Mouse (Mus musculus) lung, postnatal 0 days (tissue): ENCODE results near the gene B430306N03Rik.

Source experiments
- CTCF ChIP-seq: IDR thresholded peaks from 2 replicates; pipeline ENCODE4 v1.5.1; 2016; ENCODE audit warnings: antibody characterized with exemption, mild to moderate bottlenecking
- EP300 ChIP-seq: IDR thresholded peaks from 2 replicates; pipeline ENCODE4 v1.6.1; 2016; ENCODE audit warnings: antibody characterized with exemption, mild to moderate bottlenecking, control low read depth

- no peak for TF ChIP-seq CTCF
- no peak for TF ChIP-seq EP300
Observed at GRCm38 (mm10) chr17:48278381-48278780, 37.6 kb upstream of the B430306N03Rik start.
